ENCODE assay signal across 16 mouse cellular contexts in the genomic region with DNA sequence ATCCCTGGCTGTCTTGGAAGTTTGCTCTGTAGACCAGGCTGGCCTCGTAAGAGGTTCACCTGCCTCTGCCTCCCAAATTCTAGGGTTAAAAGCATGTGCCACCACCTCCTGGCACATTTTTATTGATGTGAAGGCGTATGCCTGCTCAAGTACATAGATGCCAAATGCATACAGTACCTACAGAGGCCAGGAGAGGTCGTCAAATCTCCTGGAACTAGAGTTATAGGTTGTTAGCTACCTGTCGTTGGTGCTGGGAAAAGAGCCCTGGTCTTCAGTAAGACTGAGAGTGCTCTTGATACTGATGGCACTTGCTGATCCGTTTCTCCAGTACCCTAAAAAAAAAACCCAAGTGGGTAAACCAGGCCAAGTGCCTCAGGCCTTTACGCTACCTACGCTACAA.
"Had no signal": no experiment of that assay in that cellular context is flagged by ENCODE, and none has a peak within 500 bp of the region (broad histone marks: within the 10 kb centered on the region; RNA-seq: fewer than 3 reads in every experiment).

No protein-coding gene starts in this region.

- DNase-seq: liver, postnatal 0 days; lung, adult 2 months; lung, postnatal 14 days; lung, postnatal 4 days; midbrain, embryonic 14.5 days; right cerebral cortex, postnatal 14 days; thymus, adult 2 months; thymus, postnatal 25 days; thymus, postnatal 4 days had no signal

- H3K4me1 ChIP-seq: midbrain, embryonic 12.5 days; neural tube, embryonic 13.5 days; neural tube, embryonic 15.5 days; stomach, embryonic 15.5 days had no signal

- H3K9me3 ChIP-seq: lung, embryonic 15.5 days; midbrain, embryonic 10.5 days; midbrain, embryonic 12.5 days; neural tube, embryonic 13.5 days; neural tube, embryonic 15.5 days; stomach, embryonic 15.5 days had no signal

- H3K4me3 ChIP-seq: lung, embryonic 15.5 days; midbrain, embryonic 10.5 days; midbrain, embryonic 12.5 days; myocyte; neural tube, embryonic 13.5 days; neural tube, embryonic 15.5 days; stomach, embryonic 15.5 days had no signal

- H3K36me3 ChIP-seq: lung, embryonic 15.5 days; midbrain, embryonic 10.5 days; midbrain, embryonic 12.5 days; neural tube, embryonic 13.5 days; neural tube, embryonic 15.5 days; stomach, embryonic 15.5 days had no signal

- H3K27me3 ChIP-seq: lung, embryonic 15.5 days; stomach, embryonic 15.5 days had no signal
